Mouse (Mus musculus): ENCODE data around the gene Col4a3bp. TPM values are rescaled to one million over a fixed set of nuclear protein-coding genes. Genes with fewer than 3 reads are reported as not detected.

Gene Col4a3bp
- polyA plus RNA-seq, 1 experiment from 2014 or later: 12.2 TPM

DNA sequence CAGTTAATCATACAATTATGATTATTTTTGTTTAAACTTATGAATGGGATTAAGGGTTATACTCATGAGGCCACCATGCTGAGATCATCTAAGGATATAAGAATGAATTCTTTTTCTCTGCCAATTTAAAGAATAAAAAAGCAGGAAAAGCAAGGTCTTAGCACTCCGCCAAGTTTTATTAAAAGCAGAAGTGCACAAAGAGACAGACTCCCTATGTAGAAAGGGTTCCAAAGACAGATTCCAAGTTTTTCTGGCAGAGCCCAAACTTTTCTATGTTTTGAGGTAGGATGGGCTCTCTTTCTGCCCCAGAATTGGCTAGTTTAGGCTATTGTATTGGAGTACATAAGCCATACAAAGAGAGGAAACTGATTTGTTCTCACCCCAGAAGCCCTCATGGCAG, 37.6 kb downstream of the Col4a3bp start:
- H3K4me2 ChIP-seq (replicated peaks): no peak overlapping the region
- no peaks in the 10 kb centered on the region for H3K27me3 ChIP-seq
- WGBS: 43% methylated on average over 1 of the region's 1 CpGs
- no peak overlapping the region for H3K4me3 ChIP-seq (replicated peaks)
- H3K36me3 ChIP-seq: no peaks in the 10 kb centered on the region
- peak overlapping the region; percentile 77 for H3K27ac ChIP-seq (replicated peaks)
- ATAC-seq (ENCODE audit: insufficient number of reproducible peaks, low FRiP score, low TSS enrichment, low read depth): 0 out of 2 replicates have a peak, but pooled peaks have one; percentile 54
- H3K9me3 ChIP-seq (replicated peaks): no peaks in the 10 kb centered on the region
- no peak overlapping the region for H3K9ac ChIP-seq
- H3K4me1 ChIP-seq: 0 out of 2 replicates have a peak, but pooled peaks cover 7% of the 10 kb centered on the region

DNA sequence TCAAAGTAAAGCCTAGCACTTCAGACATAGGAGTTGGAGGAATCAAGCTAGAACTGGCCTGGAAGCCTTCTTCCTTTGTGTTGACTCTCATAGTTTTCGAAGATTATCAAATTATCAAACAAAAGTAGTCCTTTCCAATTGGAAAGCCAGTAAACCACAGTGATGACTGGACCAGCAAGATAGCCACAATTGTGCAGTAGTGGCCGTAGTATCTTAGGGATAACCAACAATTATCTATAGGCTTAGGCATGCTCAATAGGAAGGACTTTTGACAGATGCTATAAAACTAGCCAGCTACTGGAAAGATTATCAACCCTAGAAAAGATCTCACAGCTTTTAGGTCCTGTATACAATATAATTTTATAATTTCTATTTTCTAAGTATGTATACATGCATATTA, 41.8 kb downstream of the Col4a3bp start:
- Histone ChIP-seq H3K27ac (replicated peaks) (no peak overlapping the region), H3K4me1 (peaks cover 11% of the 10 kb centered on the region)

DNA sequence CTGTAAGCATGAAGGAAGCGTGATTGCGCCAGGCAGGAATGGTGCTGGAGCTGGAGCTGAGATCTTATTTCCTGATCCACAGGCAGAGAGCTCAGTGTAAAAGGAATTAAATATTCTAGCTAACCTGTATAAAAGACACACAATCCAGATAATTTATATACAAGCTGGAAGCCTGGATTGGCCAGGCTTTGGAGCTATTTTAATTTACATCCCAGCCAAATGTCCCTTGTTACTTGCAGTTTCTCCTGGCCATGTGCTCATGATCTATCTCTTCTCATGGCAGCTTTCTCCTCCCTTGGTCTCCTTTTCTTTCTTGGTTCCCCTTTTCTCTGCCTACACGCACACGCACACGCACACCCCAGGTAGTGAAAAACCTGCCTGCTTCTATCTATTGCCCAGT, 44.1 kb downstream of the Col4a3bp start:
- H3K27me3 ChIP-seq: no peaks in the 10 kb centered on the region
- no peaks in the 10 kb centered on the region for H3K9me3 ChIP-seq (replicated peaks)
- no peak overlapping the region for H3K4me3 ChIP-seq (replicated peaks)
- H3K4me2 ChIP-seq (replicated peaks): no peak overlapping the region
- peaks cover 13% of the 10 kb centered on the region for H3K4me1 ChIP-seq
- no peaks in the 10 kb centered on the region for H3K36me3 ChIP-seq
- H3K9ac ChIP-seq: no peak overlapping the region
- ATAC-seq (ENCODE audit: insufficient number of reproducible peaks, low FRiP score, low TSS enrichment, low read depth): no peak
- H3K27ac ChIP-seq (replicated peaks): no peak overlapping the region
- 89% methylated on average over 5 of the region's 5 CpGs for WGBS

More for the DNA sequence above, 41.8 kb downstream of the Col4a3bp start:
- Histone ChIP-seq H3K36me3 (no peaks in the 10 kb centered on the region), H3K9me3 (replicated peaks) (no peaks in the 10 kb centered on the region), H3K4me3 (replicated peaks) (no peak overlapping the region), H3K9ac (no peak overlapping the region), H3K4me2 (replicated peaks) (no peak overlapping the region), H3K27me3 (no peaks in the 10 kb centered on the region)
- ATAC-seq (ENCODE audit: insufficient number of reproducible peaks, low FRiP score, low TSS enrichment, low read depth): no peak
- WGBS: 90% methylated on average over 2 of the region's 2 CpGs

DNA sequence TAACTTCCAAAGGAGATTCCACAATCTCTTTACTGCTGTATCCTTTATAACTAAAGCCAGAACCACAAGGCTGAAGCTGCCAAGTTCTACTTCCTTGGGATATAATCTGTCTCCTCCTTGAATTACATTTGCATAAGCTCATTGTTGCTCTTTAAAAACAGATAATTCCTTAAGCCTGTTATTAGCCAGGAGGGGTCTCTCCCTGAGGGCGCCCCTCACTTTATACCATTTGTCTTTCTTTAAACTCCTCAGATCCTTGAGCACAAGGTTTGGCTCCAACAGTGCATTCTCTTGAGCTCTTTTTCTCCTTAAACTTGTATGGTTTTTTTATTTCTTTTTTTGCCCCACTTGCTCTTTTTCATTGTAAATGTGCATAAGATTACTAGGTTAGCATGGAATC, 46.2 kb downstream of the Col4a3bp start:
- ATAC-seq (ENCODE audit: insufficient number of reproducible peaks, low FRiP score, low TSS enrichment, low read depth): 0 out of 2 replicates have a peak, but pooled peaks have one; percentile 24
- WGBS: 35% methylated on average over 1 of the region's 1 CpGs
- no peak overlapping the region for H3K9ac ChIP-seq
- H3K27me3 ChIP-seq: no peaks in the 10 kb centered on the region
- H3K36me3 ChIP-seq: no peaks in the 10 kb centered on the region
- H3K27ac ChIP-seq (replicated peaks): 0 out of 2 replicates have a peak overlapping the region, but pooled peaks have one; percentile 67
- no peak overlapping the region for H3K4me2 ChIP-seq (replicated peaks)
- no peak overlapping the region for H3K4me3 ChIP-seq (replicated peaks)
- H3K9me3 ChIP-seq (replicated peaks): no peaks in the 10 kb centered on the region
- peaks cover 13% of the 10 kb centered on the region for H3K4me1 ChIP-seq

DNA sequence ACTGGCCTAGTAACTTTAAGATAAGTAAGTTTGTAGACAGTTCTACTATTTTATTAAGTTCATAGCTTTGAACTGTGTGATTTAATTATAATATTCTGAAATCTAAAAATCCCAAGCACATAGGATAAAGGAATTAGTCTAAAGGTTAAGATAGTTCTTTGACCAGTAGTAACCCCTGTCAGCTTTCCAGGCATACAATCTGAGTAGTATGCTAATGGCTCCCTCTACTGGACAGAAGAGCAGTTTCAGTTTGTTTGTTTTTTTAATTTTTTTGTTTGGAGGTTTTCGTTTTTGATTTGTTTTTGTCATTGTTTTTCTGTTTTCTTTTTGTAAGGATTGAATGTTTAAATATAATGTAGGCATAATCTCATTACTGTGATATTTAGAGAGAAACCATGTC, 51.2 kb downstream of the Col4a3bp start:
- no peak for ATAC-seq (ENCODE audit: insufficient number of reproducible peaks, low FRiP score, low TSS enrichment, low read depth)
- Histone ChIP-seq H3K9ac (no peak overlapping the region), H3K36me3 (0 out of 2 replicates have a peak, but pooled peaks cover 3% of the 10 kb centered on the region), H3K4me1 (peaks cover 12% of the 10 kb centered on the region), H3K27me3 (no peaks in the 10 kb centered on the region), H3K9me3 (replicated peaks) (no peaks in the 10 kb centered on the region), H3K4me2 (replicated peaks) (no peak overlapping the region), H3K4me3 (replicated peaks) (no peak overlapping the region), H3K27ac (replicated peaks) (no peak overlapping the region)
- WGBS: 16% methylated on average over 1 of the region's 1 CpGs

DNA sequence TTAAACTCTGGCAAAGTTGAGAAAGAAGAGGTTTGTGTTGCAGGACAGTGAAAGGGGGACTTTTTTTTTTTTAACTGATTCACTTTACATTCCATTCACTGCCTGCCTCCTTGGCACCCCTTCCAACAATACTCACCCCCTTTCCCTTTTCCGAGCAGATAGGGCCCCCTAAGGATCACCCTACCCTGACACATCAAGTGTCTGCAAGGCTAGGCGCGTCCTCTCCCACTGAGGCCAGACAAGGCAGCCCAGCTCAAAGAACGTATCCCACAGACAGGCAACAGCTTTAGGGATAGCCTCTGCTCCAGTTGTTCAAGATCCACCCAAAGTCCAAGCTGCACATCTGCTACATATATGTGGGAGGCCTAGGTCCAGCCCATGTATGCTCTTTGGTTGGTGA, 51.7 kb downstream of the Col4a3bp start:
- Histone ChIP-seq H3K27me3 (no peaks in the 10 kb centered on the region), H3K4me2 (replicated peaks) (no peak overlapping the region), H3K9me3 (replicated peaks) (no peaks in the 10 kb centered on the region), H3K4me1 (peaks cover 10% of the 10 kb centered on the region), H3K4me3 (replicated peaks) (no peak overlapping the region), H3K36me3 (0 out of 2 replicates have a peak, but pooled peaks cover 7% of the 10 kb centered on the region), H3K27ac (replicated peaks) (0 out of 2 replicates have a peak overlapping the region, but pooled peaks have one; percentile 17), H3K9ac (no peak overlapping the region)
- no peak for ATAC-seq (ENCODE audit: insufficient number of reproducible peaks, low FRiP score, low TSS enrichment, low read depth)
- WGBS: 74% methylated on average over 4 of the region's 4 CpGs

DNA sequence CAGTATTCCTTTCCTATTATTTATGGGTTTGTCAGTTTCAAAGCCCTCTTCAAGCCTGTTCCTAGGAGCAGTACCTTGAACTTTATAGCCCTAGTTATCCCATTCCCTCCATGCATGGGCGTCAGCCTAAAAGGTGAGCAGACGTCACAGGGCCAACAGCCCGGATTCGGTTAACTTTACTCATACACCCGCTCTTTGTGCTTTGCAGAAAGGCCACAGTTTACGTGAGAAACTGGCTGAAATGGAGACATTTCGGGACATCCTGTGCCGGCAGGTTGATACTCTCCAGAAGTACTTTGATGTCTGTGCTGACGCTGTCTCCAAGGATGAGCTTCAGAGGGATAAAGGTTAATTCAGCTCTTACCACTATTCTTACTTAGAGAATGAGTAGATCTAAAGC, 56.8 kb downstream of the Col4a3bp start:
- no peak overlapping the region for H3K4me3 ChIP-seq (replicated peaks)
- H3K27me3 ChIP-seq: no peaks in the 10 kb centered on the region
- no peak for ATAC-seq (ENCODE audit: insufficient number of reproducible peaks, low FRiP score, low TSS enrichment, low read depth)
- H3K9me3 ChIP-seq (replicated peaks): no peaks in the 10 kb centered on the region
- no peak overlapping the region for H3K27ac ChIP-seq (replicated peaks)
- 90% methylated on average over 9 of the region's 9 CpGs for WGBS
- H3K4me2 ChIP-seq (replicated peaks): no peak overlapping the region
- H3K36me3 ChIP-seq: peaks cover 17% of the 10 kb centered on the region; the same call in 1 of the 2 replicates
- H3K9ac ChIP-seq: no peak overlapping the region
- H3K4me1 ChIP-seq: 0 out of 2 replicates have a peak, but pooled peaks cover under 1% of the 10 kb centered on the region

DNA sequence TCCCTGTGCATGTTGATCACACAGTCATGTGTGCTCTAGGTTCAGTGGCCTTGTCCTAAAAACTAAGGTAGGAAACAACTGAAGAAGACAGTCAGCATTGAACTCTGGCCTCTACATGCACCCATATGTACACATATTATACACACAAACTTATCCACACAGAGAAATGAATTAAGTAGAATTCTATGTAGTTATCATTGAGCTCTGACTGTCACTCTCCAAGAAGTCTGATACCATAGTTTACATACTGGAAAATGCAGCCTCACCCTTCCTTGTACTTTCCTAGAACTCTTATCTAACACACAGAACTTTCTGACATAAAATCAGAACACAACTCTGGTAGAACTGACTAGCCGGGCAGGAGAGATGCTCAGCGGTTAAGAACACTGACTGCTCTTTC, 61.8 kb downstream of the Col4a3bp start:
- H3K9me3 ChIP-seq (replicated peaks): no peaks in the 10 kb centered on the region
- no peak overlapping the region for H3K9ac ChIP-seq
- H3K4me3 ChIP-seq (replicated peaks): no peak overlapping the region
- ATAC-seq (ENCODE audit: insufficient number of reproducible peaks, low FRiP score, low TSS enrichment, low read depth): no peak
- H3K36me3 ChIP-seq: peaks cover 33% of the 10 kb centered on the region
- no peak overlapping the region for H3K4me2 ChIP-seq (replicated peaks)
- H3K4me1 ChIP-seq: no peaks in the 10 kb centered on the region
- H3K27me3 ChIP-seq: no peaks in the 10 kb centered on the region
- no peak overlapping the region for H3K27ac ChIP-seq (replicated peaks)
- 94% methylated on average over 2 of the region's 2 CpGs for WGBS

DNA sequence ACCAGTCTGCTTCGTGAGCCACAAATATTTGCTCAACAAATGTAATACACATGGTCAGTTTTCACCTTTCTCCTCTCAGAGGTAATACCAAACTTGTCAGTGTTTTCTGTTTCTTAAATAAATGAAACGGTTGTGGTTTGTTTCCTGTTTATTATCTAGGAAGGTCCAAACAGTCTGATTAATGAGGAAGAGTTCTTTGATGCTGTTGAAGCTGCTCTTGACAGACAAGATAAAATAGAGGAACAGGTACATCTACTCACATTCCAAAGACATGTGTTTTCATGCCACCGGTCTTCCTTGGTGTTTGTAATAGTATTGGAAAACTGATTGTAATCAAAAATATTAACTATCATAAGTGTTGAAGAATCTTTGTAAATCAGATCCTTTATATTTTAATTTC, 72.2 kb downstream of the Col4a3bp start:
- 80% methylated on average over 3 of the region's 3 CpGs for WGBS
- Histone ChIP-seq H3K4me1 (no peaks in the 10 kb centered on the region), H3K27me3 (no peaks in the 10 kb centered on the region), H3K4me3 (replicated peaks) (no peak overlapping the region), H3K36me3 (peaks cover 11% of the 10 kb centered on the region; the same call in 1 of the 2 replicates), H3K27ac (replicated peaks) (no peak overlapping the region), H3K9ac (no peak overlapping the region), H3K9me3 (replicated peaks) (no peaks in the 10 kb centered on the region), H3K4me2 (replicated peaks) (no peak overlapping the region)
- ATAC-seq (ENCODE audit: insufficient number of reproducible peaks, low FRiP score, low TSS enrichment, low read depth): no peak

DNA sequence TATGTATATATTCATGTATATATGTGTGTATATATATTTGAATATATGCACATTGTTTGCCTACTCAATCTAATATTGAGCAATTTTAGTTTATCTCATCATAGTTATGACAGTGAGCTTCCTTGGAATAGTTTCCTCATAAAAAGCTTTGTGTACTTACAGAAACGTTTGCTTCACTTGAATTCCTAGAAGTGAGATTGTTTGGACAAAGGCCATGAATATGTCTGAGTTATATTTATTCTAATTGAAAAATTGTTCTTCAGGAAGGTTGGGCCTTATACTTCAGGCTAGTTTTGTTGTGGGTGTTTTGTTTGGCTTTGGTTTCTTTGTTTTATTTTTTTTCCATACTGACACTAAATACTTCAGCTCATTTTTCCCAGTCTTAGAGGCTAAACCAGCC, 78.5 kb downstream of the Col4a3bp start:
- ATAC-seq (ENCODE audit: insufficient number of reproducible peaks, low FRiP score, low TSS enrichment, low read depth): no peak
- no peak overlapping the region for H3K4me2 ChIP-seq (replicated peaks)
- H3K27ac ChIP-seq (replicated peaks): no peak overlapping the region
- no peaks in the 10 kb centered on the region for H3K4me1 ChIP-seq
- H3K27me3 ChIP-seq: no peaks in the 10 kb centered on the region
- 29% methylated on average over 1 of the region's 1 CpGs for WGBS
- no peak overlapping the region for H3K9ac ChIP-seq
- no peaks in the 10 kb centered on the region for H3K9me3 ChIP-seq (replicated peaks)
- H3K4me3 ChIP-seq (replicated peaks): no peak overlapping the region
- peaks cover 10% of the 10 kb centered on the region; the same call in 1 of the 2 replicates for H3K36me3 ChIP-seq

DNA sequence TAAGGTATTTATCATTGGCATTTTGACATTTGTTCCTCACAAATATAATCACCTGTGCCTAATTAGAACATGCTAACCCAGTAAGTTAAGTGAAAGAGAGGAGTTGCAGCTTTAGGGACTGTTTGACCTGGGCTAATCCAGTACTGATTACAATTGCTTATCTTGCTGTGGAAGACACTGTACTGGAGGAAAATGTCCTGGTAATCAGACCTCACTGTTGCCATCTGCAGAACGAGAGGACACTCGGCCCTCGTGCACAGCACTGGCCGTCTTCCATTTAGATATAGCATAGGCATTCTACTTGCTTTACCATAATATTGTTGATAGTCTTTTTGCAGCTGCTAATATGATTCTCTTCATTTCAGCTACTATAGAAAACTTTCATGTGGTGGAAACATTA, 88.0 kb downstream of the Col4a3bp start:
- H3K4me1 ChIP-seq: no peaks in the 10 kb centered on the region
- no peak for ATAC-seq (ENCODE audit: insufficient number of reproducible peaks, low FRiP score, low TSS enrichment, low read depth)
- H3K9me3 ChIP-seq (replicated peaks): no peaks in the 10 kb centered on the region
- H3K36me3 ChIP-seq: peaks cover 37% of the 10 kb centered on the region
- no peaks in the 10 kb centered on the region for H3K27me3 ChIP-seq
- H3K4me2 ChIP-seq (replicated peaks): no peak overlapping the region
- H3K9ac ChIP-seq: no peak overlapping the region
- H3K4me3 ChIP-seq (replicated peaks): no peak overlapping the region
- WGBS: 93% methylated on average over 4 of the region's 4 CpGs
- H3K27ac ChIP-seq (replicated peaks): no peak overlapping the region

DNA sequence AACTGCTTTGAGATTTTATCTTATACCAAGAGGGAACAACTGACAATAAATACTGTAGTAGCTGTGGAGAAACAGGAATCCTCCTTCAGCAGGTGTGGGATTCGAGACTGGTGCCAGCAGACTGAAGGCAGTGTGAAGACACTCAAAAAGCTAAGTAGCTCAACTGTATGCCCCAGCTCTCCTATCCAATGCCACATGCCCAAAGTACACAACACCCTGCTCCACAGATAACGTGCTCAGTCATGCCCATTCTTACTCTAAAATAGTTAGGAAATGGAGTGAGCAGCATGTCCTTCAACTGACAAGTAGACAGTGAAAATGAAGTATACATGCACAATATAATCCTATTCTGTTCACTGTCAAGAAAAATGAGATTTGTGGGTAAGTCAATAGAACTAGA, 101.8 kb downstream of the Col4a3bp start:
- no peaks in the 10 kb centered on the region for H3K4me1 ChIP-seq

More for the DNA sequence above, 101.8 kb downstream of the Col4a3bp start:
- no peak overlapping the region for H3K9ac ChIP-seq
- no peak overlapping the region for H3K4me3 ChIP-seq (replicated peaks)
- H3K36me3 ChIP-seq: peaks cover 24% of the 10 kb centered on the region
- H3K27me3 ChIP-seq: no peaks in the 10 kb centered on the region
- H3K9me3 ChIP-seq (replicated peaks): no peaks in the 10 kb centered on the region
- H3K4me2 ChIP-seq (replicated peaks): no peak overlapping the region
- 63% methylated on average over 2 of the region's 2 CpGs for WGBS
- H3K27ac ChIP-seq (replicated peaks): no peak overlapping the region
- ATAC-seq (ENCODE audit: insufficient number of reproducible peaks, low FRiP score, low TSS enrichment, low read depth): no peak
